Mouse (Mus musculus): ENCODE measurements around the gene Pde1a.

The Pde1a gene

DNA sequence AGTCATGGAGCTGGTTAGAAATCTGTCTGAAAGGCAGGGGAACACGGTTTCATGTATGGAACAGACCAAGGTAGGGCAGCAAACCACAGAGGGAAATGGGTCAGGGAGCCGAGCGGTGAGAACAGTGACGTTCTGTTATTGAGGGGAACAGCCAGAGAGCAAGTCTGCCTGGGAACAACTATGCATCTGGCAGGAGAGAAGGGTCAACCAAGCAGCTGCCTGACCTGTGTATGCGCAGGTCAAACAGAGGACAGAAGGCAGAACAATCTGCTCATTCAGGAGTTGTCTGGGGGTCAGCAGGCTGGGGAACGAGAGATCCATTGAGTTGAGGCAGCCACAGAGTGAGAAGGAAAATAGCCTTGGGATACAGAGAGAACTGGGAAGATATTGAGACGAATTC lies 330.6 kb downstream of the Pde1a start:
- DNase-seq: no peak

DNA sequence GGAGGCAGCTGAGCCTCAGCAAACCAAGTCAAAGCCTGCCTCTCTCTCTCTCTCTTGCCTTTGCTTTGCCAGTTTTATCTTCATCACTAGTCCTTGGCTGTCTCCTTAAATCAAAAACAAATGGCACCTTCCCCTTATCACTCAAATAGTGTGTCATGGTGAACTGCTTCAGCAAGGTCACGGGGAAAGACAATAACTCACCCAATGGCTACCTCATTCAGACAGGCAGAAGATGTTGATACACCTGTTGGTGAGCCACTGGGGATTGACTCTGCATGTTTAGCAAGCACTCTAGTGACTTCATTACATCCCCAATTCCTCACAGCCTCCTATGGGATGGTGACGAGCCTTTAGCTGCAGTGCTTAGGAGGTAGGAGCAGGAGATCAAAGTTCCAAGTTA lies 331.8 kb downstream of the Pde1a start:
- DNase-seq: no peak

DNA sequence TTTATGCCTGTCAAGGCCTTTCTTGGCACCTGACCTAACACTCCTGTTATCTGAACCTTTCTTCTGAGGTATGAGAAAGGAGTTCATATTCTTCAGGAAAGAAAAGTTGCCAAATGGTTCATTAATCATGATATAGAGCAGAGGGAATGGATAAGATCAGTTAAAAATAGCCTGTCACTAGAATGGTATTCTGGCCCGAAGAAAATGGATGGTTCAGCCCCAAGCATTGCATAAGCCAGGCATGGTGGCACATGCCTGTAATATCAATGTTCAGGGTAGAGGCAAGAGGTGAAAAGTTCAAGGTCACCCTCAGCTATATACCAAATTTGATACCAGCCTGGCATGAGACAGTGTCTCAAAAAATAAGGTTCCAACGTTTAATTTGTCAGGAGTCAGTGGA lies 336.1 kb downstream of the Pde1a start:
- DNase-seq: no peak

DNA sequence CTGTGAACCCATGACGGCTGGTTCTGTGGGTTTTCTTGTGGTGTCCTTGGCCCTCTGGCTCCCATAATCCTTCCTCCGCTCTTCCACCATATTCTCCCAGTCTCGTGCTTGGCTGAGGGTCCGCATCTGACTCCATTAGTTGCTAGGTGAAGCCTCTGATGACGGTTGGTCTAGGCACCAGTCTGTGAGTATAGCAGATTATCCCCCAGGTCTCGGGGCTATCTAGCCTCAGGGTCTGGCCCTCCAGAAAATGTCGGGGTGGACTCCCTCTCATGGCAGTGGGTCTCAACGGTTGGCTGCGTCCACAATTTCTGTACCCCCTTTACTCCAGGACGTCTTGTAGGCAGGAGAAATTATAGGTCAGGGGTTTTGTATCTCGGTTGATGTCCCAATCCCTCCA lies 342.8 kb downstream of the Pde1a start:
- DNase-seq: no peak

DNA sequence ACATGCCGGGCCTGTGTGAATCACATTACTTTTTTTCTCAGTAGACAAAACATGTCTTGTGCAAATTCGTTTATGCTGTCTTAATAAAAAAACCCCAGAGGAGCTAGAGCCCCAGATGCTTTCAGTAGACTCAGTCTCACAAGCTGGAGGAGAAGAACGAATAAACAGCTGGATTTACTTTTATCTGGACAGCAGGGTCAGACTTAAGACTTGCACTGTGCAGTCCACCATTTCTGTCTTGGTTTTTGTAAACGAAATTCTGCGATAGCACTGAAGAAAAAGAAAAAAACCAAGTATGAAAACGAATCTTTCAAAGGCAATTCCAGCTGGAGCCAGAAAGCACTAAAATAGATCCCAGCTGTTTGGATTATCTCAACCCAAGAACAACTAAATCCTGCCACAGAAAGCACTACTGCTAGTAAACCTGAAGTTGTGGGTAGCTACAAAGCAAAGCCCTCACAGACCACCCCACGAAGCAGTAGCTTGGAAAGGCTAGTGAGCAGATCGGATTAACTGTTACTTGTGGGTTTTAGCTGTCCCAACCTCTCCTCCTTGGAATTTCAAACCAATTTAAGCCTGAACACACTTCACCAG lies 343.6 kb downstream of the Pde1a start:
- DNase-seq: no peak

All from kidney, postnatal 10 days (tissue).